Mouse (Mus musculus) CH12.LX (cell line): ENCODE data around the gene Il10ra. TPM values are rescaled to one million over a fixed set of nuclear protein-coding genes. Genes with fewer than 3 reads are reported as not detected.

Experiments used
- DNase-seq: peaks from one replicate; pipeline ENCODE4 v3.0.0-alpha.2; 2013; ENCODE audit errors: extremely low read depth
- H3K27ac ChIP-seq: 2 replicates; pipeline ENCODE4 v1.5.1; 2012; ENCODE audit warnings: low read depth, mild to moderate bottlenecking, control low read depth, moderate library complexity; ENCODE audit not compliant: insufficient read depth
- H3K27me3 ChIP-seq: replicated peaks from 2 replicates; pipeline ENCODE3; 2012; ENCODE audit warnings: inconsistent platforms
- H3K36me3 ChIP-seq, 2 experiments: replicated peaks in 1 of 2; 2 replicates each; pipeline versions ENCODE3 to v1.6.1; 2012; ENCODE audit warnings: inconsistent platforms in 1 of 2, low read length in 1 of 2, mild to moderate bottlenecking in 1 of 2, mixed read lengths in 1 of 2, moderate library complexity in 1 of 2; ENCODE audit not compliant: control insufficient read depth in 1 of 2, insufficient read depth in 1 of 2
- H3K4me1 ChIP-seq, 2 experiments: 2 replicates each; pipeline ENCODE4 v1.6.1; 2012; ENCODE audit warnings: inconsistent platforms in 1 of 2, moderate library complexity in 1 of 2; ENCODE audit not compliant: insufficient read depth in 2 of 2, control insufficient read depth in 1 of 2
- H3K4me2 ChIP-seq: 2 replicates; pipeline ENCODE4 v1.6.1; 2012; ENCODE audit warnings: low read depth, mild to moderate bottlenecking, control low read depth; ENCODE audit not compliant: poor library complexity, insufficient read depth, severe bottlenecking
- H3K4me3 ChIP-seq, 3 experiments: fragments of 150-350 bp in 1 of 3; sonication (generic) in 1 of 3; replicated peaks in 1 of 3; 2 replicates each; pipeline versions ENCODE3 to v1.5.1; 2011 to 2012; ENCODE audit warnings: low read depth in 2 of 3, low read length in 2 of 3, mild to moderate bottlenecking in 2 of 3, moderate library complexity in 2 of 3, control low read depth in 1 of 3, improper control_type of control experiment in 1 of 3, inconsistent platforms in 1 of 3, mixed read lengths in 1 of 3; ENCODE audit not compliant: poor library complexity in 1 of 3
- H3K79me2 ChIP-seq: replicated peaks from 2 replicates; pipeline ENCODE4 v1.6.1; 2012; ENCODE audit warnings: mild to moderate bottlenecking, moderate library complexity; ENCODE audit not compliant: control insufficient read depth, poor library complexity, insufficient read depth, severe bottlenecking; ENCODE audit errors: extremely low read depth
- H3K9ac ChIP-seq: 2 replicates; pipeline ENCODE4 v1.6.1; 2012; ENCODE audit warnings: low read depth, mild to moderate bottlenecking, control low read depth, moderate library complexity; ENCODE audit not compliant: insufficient read depth
- H3K9me3 ChIP-seq: replicated peaks from 2 replicates; pipeline ENCODE3; 2012; ENCODE audit warnings: low read length, inconsistent platforms, mixed read lengths
- CHD1 ChIP-seq: IDR thresholded peaks from 2 replicates; pipeline ENCODE4 v1.6.1; 2012; ENCODE audit warnings: low read depth, low read length, improper control_type of control experiment, inconsistent platforms
- CHD2 ChIP-seq: IDR thresholded peaks from 2 replicates; pipeline ENCODE4 v1.6.1; 2011; ENCODE audit warnings: low read length, improper control_type of control experiment
- CTCF ChIP-seq, 2 experiments: IDR thresholded peaks in 1 of 2; conservative IDR thresholded peaks in 1 of 2; 2 replicates each; pipeline ENCODE4 v1.5.1; 2011 to 2012; ENCODE audit warnings: low read depth in 2 of 2, low read length in 2 of 2, improper control_type of control experiment in 1 of 2, inconsistent platforms in 1 of 2, mild to moderate bottlenecking in 1 of 2, moderate library complexity in 1 of 2
- E2F4 ChIP-seq: IDR thresholded peaks from 2 replicates; pipeline ENCODE4 v1.6.1; 2011; ENCODE audit warnings: low read depth, low read length, improper control_type of control experiment; ENCODE audit not compliant: insufficient replicate concordance
- ELF1 ChIP-seq: IDR thresholded peaks from 2 replicates; pipeline ENCODE4 v1.6.1; 2014; ENCODE audit warnings: low read depth, mild to moderate bottlenecking, inconsistent platforms, low read length, improper control_type of control experiment
- ETS1 ChIP-seq: conservative IDR thresholded peaks from 2 replicates; pipeline ENCODE4 v1.6.1; 2012; ENCODE audit warnings: low read depth, mild to moderate bottlenecking, inconsistent platforms, low read length, improper control_type of control experiment, moderate library complexity
- GABPA ChIP-seq: IDR thresholded peaks from 2 replicates; pipeline ENCODE4 v1.6.1; 2012; ENCODE audit warnings: low read depth, low read length, improper control_type of control experiment, inconsistent platforms; ENCODE audit not compliant: insufficient replicate concordance
- HCFC1 ChIP-seq: IDR thresholded peaks from 2 replicates; pipeline ENCODE4 v1.6.1; 2012; ENCODE audit warnings: low read depth, mild to moderate bottlenecking, inconsistent platforms, low read length, improper control_type of control experiment
- IRF4 ChIP-seq: IDR thresholded peaks from 2 replicates; pipeline ENCODE4 v1.6.1; 2014; ENCODE audit warnings: low read depth, mild to moderate bottlenecking, inconsistent platforms, low read length, improper control_type of control experiment
- JUN ChIP-seq: IDR thresholded peaks from 2 replicates; pipeline ENCODE4 v1.6.1; 2011; ENCODE audit warnings: low read depth, mild to moderate bottlenecking, low read length, improper control_type of control experiment, moderate library complexity; ENCODE audit not compliant: insufficient read depth
- JUND ChIP-seq: conservative IDR thresholded peaks from 2 replicates; pipeline ENCODE4 v1.6.1; 2011; ENCODE audit warnings: low read depth, low read length, improper control_type of control experiment
- KAT2A ChIP-seq: IDR thresholded peaks from 2 replicates; pipeline ENCODE4 v1.6.1; 2012; ENCODE audit warnings: low read length, improper control_type of control experiment, inconsistent platforms; ENCODE audit not compliant: insufficient replicate concordance
- MAFK ChIP-seq: IDR thresholded peaks from 2 replicates; pipeline ENCODE4 v1.6.1; 2011; ENCODE audit warnings: low read length, improper control_type of control experiment; ENCODE audit not compliant: insufficient replicate concordance
- MAX ChIP-seq: IDR thresholded peaks from 2 replicates; pipeline ENCODE4 v1.6.1; 2011; ENCODE audit warnings: low read length, improper control_type of control experiment
- MAZ ChIP-seq: IDR thresholded peaks from 2 replicates; pipeline ENCODE4 v1.6.1; 2012; ENCODE audit warnings: low read depth, mild to moderate bottlenecking, inconsistent platforms, low read length, improper control_type of control experiment, moderate library complexity
- MEF2A ChIP-seq: IDR thresholded peaks from 2 replicates; pipeline ENCODE4 v1.6.1; 2014; ENCODE audit warnings: low read depth, mild to moderate bottlenecking, inconsistent platforms, low read length, improper control_type of control experiment, borderline replicate concordance
- MXI1 ChIP-seq: IDR thresholded peaks from 2 replicates; pipeline ENCODE4 v1.6.1; 2011; ENCODE audit warnings: mild to moderate bottlenecking, low read depth, low read length, improper control_type of control experiment
- MYC ChIP-seq: IDR thresholded peaks from 2 replicates; pipeline ENCODE4 v1.6.1; 2011; ENCODE audit warnings: low read depth, mild to moderate bottlenecking, improper control_type of control experiment, low read length
- NRF1 ChIP-seq: IDR thresholded peaks from 2 replicates; pipeline ENCODE4 v1.6.1; 2014; ENCODE audit warnings: low read depth, mild to moderate bottlenecking, inconsistent platforms, low read length, improper control_type of control experiment, moderate library complexity
- PAX5 ChIP-seq: IDR thresholded peaks from 2 replicates; pipeline ENCODE4 v1.6.1; 2012; ENCODE audit warnings: low read length, inconsistent platforms, mixed read lengths
- POLR2AphosphoS2 ChIP-seq: IDR thresholded peaks from 2 replicates; pipeline ENCODE4 v1.6.1; 2011; ENCODE audit warnings: low read depth, low read length, improper control_type of control experiment
- RAD21 ChIP-seq: IDR thresholded peaks from 2 replicates; pipeline ENCODE4 v1.6.1; 2011; ENCODE audit warnings: low read depth, mild to moderate bottlenecking, low read length, improper control_type of control experiment, moderate library complexity
- RCOR1 ChIP-seq: conservative IDR thresholded peaks from 2 replicates; pipeline ENCODE4 v1.6.1; 2012; ENCODE audit warnings: low read depth, mild to moderate bottlenecking, inconsistent platforms, low read length, improper control_type of control experiment
- SIN3A ChIP-seq: IDR thresholded peaks from 2 replicates; pipeline ENCODE4 v1.6.1; 2012; ENCODE audit warnings: low read length, improper control_type of control experiment, inconsistent platforms
- SMC3 ChIP-seq: IDR thresholded peaks from 2 replicates; pipeline ENCODE4 v1.6.1; 2011; ENCODE audit warnings: low read depth, low read length, improper control_type of control experiment
- TBP ChIP-seq: conservative IDR thresholded peaks from 2 replicates; pipeline ENCODE4 v1.6.1; 2011; ENCODE audit warnings: low read depth, low read length, improper control_type of control experiment
- TCF12 ChIP-seq: IDR thresholded peaks from 2 replicates; pipeline ENCODE4 v1.6.1; 2014; ENCODE audit warnings: low read depth, mild to moderate bottlenecking, inconsistent platforms, low read length, improper control_type of control experiment
- USF1 ChIP-seq: IDR thresholded peaks from 2 replicates; pipeline ENCODE4 v1.6.1; 2014; ENCODE audit warnings: low read depth, mild to moderate bottlenecking, inconsistent platforms, low read length, improper control_type of control experiment
- USF2 ChIP-seq: conservative IDR thresholded peaks from 2 replicates; pipeline ENCODE4 v1.6.1; 2011; ENCODE audit warnings: low read depth, low read length, improper control_type of control experiment
- ZC3H11A ChIP-seq: IDR thresholded peaks from 2 replicates; pipeline ENCODE4 v1.6.1; 2012; ENCODE audit warnings: low read depth, mild to moderate bottlenecking, inconsistent platforms, low read length, improper control_type of control experiment
- ZMIZ1 ChIP-seq: IDR thresholded peaks from 2 replicates; pipeline ENCODE4 v1.6.1; 2012; ENCODE audit warnings: low read depth, mild to moderate bottlenecking, inconsistent platforms, low read length, improper control_type of control experiment
- dilution Hi-C: fragments of 300-500 bp; cut with MboI; formaldehyde crosslinking; loops from 2 replicates; pipeline ENCODE4 v1.14.3; 2020; ENCODE audit warnings: low sequenced_read_pairs; ENCODE audit not compliant: extremely low pct_unique_long_range_greater_than_20kb, extremely low pct_ligation_motif_present
- in situ Hi-C: fragments of 300-500 bp; cut with MboI; formaldehyde crosslinking; loops from 3 replicates; pipeline ENCODE4 v1.14.3; 2019; ENCODE audit warnings: low sequenced_read_pairs, low pct_ligation_motif_present, low pct_unique_long_range_greater_than_20kb, mixed read lengths
- polyA plus RNA-seq: library from polyadenylated mRNA; unstranded; fragments of >175 nt; gene quantifications from 2 replicates; pipeline ENCODE4 v1.2.1, GENCODE M21; 2012; ENCODE audit warnings: low read depth; ENCODE audit not compliant: insufficient read length
- total RNA-seq, 2 experiments: library from RNA; depleted of rRNA; stranded (reverse); fragments of 300-350 nt in 1 of 2; fragments of >200 nt in 1 of 2; gene quantifications; 2 replicates each; pipeline ENCODE4 v1.2.3; 2012 to 2014

Gene Il10ra
- total and polyA plus RNA-seq, 3 experiments, result 3.1 to 5.1 (median 3.9) TPM

DNA sequence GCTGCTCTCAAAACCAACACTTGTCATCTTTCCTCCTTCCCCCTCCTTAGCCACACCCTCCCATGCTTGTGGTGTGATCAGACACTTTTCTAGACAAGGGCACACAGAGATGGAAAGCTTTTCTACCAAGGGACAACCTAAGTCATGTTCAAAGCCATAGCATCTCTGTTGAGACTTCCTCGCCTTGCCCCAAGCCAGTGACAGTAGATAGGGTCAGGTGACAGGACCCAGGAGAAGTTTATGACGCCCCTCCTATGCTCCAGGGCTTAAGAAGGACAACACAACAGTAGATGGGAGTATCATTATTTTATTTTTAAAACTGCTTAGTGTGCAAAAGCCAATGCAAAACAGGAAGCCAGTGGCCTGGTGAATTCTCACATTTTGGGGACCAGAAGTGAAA is 21.4 kb downstream of the Il10ra start:
- no peaks in the 10 kb centered on the region for H3K36me3 ChIP-seq
- peak; percentile 68 for DNase-seq
- H3K9me3 ChIP-seq, result no peaks in the 10 kb centered on the region
- H3K4me1 ChIP-seq, result peaks cover 59 to 99% of the 10 kb centered on the region in 2 experiments
- H3K4me3 ChIP-seq, result no peak overlapping the region
- H3K4me2 ChIP-seq, result no peak overlapping the region; the same call in 1 of the 2 replicates
- H3K27ac ChIP-seq, result peak overlapping the region; percentile 78
- dilution Hi-C loops, result no loop called here
- in situ Hi-C loops, result no loop called here
- H3K27me3 ChIP-seq, result no peaks in the 10 kb centered on the region
- H3K79me2 ChIP-seq, result no peaks in the 10 kb centered on the region
- no peak overlapping the region for H3K9ac ChIP-seq
- TF ChIP-seq MYC, result no peak
- TF ChIP-seq ETS1, result peak; percentile 4; the same call in 1 of the 2 replicates
- 0 out of 2 replicates have a peak, but pooled peaks have one; percentile 41 for TF ChIP-seq MAZ
- peak; percentile 96 for TF ChIP-seq MAFK
- no peak for TF ChIP-seq MEF2A
- TF ChIP-seq, all 38 proteins: peak for 3

DNA sequence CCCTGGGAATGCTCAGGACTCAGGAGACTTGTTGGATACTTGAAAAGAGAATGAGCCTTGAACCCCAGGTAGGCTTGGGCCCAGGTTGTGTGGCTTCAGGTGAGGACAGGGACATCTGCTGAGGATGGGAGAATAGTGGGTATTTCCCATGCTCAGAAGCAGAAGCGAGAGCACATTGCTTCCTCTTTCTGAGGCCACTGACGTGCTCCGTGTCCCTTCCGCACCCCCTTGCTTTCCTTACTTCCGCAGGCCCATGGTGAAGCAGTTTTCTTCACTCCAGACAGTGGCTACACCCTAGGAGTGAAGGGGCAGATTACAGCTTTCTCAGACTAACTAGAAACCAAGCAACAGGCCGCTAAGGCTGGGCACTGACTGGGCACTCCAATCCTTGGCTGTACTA is 22.9 kb downstream of the Il10ra start:
- peak overlapping the region; percentile 78 for H3K27ac ChIP-seq
- no peak overlapping the region for H3K4me3 ChIP-seq
- in situ Hi-C loops, result no loop called here
- peak overlapping the region; percentile 14 for H3K4me2 ChIP-seq
- H3K9ac ChIP-seq, result peak overlapping the region; percentile 9; the same call in 1 of the 2 replicates
- dilution Hi-C loops, result no loop called here
- peak; percentile 85 for DNase-seq
- H3K27me3 ChIP-seq, result no peaks in the 10 kb centered on the region
- no peaks in the 10 kb centered on the region for H3K36me3 ChIP-seq
- no peaks in the 10 kb centered on the region for H3K79me2 ChIP-seq
- H3K4me1 ChIP-seq, result peaks cover 67 to 97% of the 10 kb centered on the region in 2 experiments
- no peaks in the 10 kb centered on the region for H3K9me3 ChIP-seq
- TF ChIP-seq HCFC1, result peak; percentile 57
- TF ChIP-seq JUND, result peak; percentile 74; the same call in 1 of the 2 replicates
- no peak for TF ChIP-seq ZC3H11A
- peak; percentile 55; the same call in 1 of the 2 replicates for TF ChIP-seq ZMIZ1
- TF ChIP-seq SMC3, result peak; percentile 35
- peak; percentile 57; the same call in 1 of the 2 replicates for TF ChIP-seq JUN
- peak; percentile 45; the same call in 1 of the 2 replicates for TF ChIP-seq NRF1
- TF ChIP-seq MAZ, result peak; percentile 86
- TF ChIP-seq CTCF (conservative IDR thresholded peaks at IDR 0.05 in 1 of 2, IDR thresholded peaks at IDR 0.05 in 1 of 2; ENCODE audit: low read depth in 2 of 2, low read length in 2 of 2), result no peak
- no peak for TF ChIP-seq GABPA
- TF ChIP-seq CHD1, result no peak
- peak; percentile 89 for TF ChIP-seq CHD2
- peak; percentile 86 for TF ChIP-seq MEF2A
- no peak for TF ChIP-seq E2F4
- peak; percentile 85 for TF ChIP-seq MYC
- no peak for TF ChIP-seq USF2
- no peak for TF ChIP-seq PAX5
- peak; percentile 98 for TF ChIP-seq TCF12
- peak; percentile 64; the same call in 1 of the 2 replicates for TF ChIP-seq SIN3A
- peak; percentile 10 for TF ChIP-seq RAD21
- peak; percentile 90 for TF ChIP-seq ETS1
- TF ChIP-seq USF1, result no peak
- peak; percentile 78 for TF ChIP-seq MAFK
- TF ChIP-seq ELF1, result peak; percentile 91
- TF ChIP-seq MXI1, result peak; percentile 63
- TF ChIP-seq TBP, result 0 out of 2 replicates have a peak, but pooled peaks have one; percentile 26
- peak; percentile 99 for TF ChIP-seq RCOR1
- 0 out of 2 replicates have a peak, but pooled peaks have one; percentile 64 for TF ChIP-seq KAT2A
- TF ChIP-seq POLR2AphosphoS2, result no peak
- peak; percentile 99 for TF ChIP-seq IRF4
- peak; percentile 84 for TF ChIP-seq MAX
